Comparison of ENCODE assay signal across 32 mouse cellular contexts in the genomic region with DNA sequence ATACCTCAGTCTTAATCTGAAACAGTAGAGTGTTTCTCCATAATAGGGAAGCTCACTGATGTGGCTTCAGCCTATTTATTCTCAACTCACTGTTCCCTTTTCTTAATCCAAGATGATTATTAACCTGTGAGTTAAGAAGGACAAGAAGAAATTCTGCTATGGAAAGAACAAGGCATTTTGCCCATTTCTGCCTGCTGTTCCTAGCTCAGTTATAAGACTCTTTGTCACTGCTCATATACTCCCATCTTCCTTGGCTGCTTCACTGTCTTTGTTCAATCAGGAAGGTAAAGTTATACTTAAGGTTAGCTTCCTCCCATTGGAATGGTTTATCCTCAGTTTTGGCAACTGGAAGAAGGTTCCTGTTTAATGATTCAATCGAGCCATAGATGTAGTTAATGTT.
"Had no signal": no experiment of that assay in that cellular context is flagged by ENCODE, and none has a peak within 500 bp of the region (broad histone marks: within the 10 kb centered on the region; RNA-seq: fewer than 3 reads in every experiment).

No protein-coding gene starts in this region.

- ATAC-seq: liver, embryonic 12.5 days; liver, postnatal 0 days; lung, postnatal 0 days; midbrain, embryonic 13.5 days; midbrain, embryonic 15.5 days; midbrain, embryonic 16.5 days had no signal

- H3K27ac ChIP-seq: limb, embryonic 10.5 days; limb, embryonic 12.5 days; limb, embryonic 13.5 days; limb, embryonic 15.5 days; liver, embryonic 12.5 days; liver, embryonic 13.5 days; liver, embryonic 14.5 days; liver, embryonic 15.5 days; lung, embryonic 15.5 days; macrophage; midbrain, embryonic 10.5 days; midbrain, embryonic 12.5 days; midbrain, embryonic 13.5 days; midbrain, embryonic 15.5 days; neural tube, embryonic 12.5 days had no signal

- H3K4me2 ChIP-seq: limb, embryonic 12.5 days; limb, embryonic 13.5 days; limb, embryonic 15.5 days; liver, embryonic 11.5 days; liver, embryonic 12.5 days; liver, embryonic 13.5 days; liver, embryonic 15.5 days; lung, embryonic 14.5 days; lung, embryonic 15.5 days; midbrain, embryonic 11.5 days; midbrain, embryonic 12.5 days; midbrain, embryonic 13.5 days; midbrain, embryonic 15.5 days; neural tube, embryonic 12.5 days had no signal

- H3K27me3 ChIP-seq: limb, embryonic 12.5 days; limb, embryonic 13.5 days; limb, embryonic 15.5 days; liver, embryonic 12.5 days; liver, embryonic 13.5 days; liver, embryonic 15.5 days; lung, embryonic 15.5 days; megakaryocyte, embryonic 14.5 days; midbrain, embryonic 12.5 days; midbrain, embryonic 13.5 days; midbrain, embryonic 15.5 days; neural tube, embryonic 12.5 days had no signal

- H3K9ac ChIP-seq: limb, embryonic 12.5 days; limb, embryonic 13.5 days; limb, embryonic 15.5 days; liver, embryonic 12.5 days; liver, embryonic 13.5 days; liver, embryonic 14.5 days; liver, embryonic 15.5 days; liver, postnatal 0 days; lung, embryonic 14.5 days; lung, embryonic 15.5 days; midbrain, embryonic 12.5 days; midbrain, embryonic 13.5 days; midbrain, embryonic 15.5 days; neural tube, embryonic 12.5 days had no signal

- DNase-seq: left cerebral cortex, postnatal 4 days; liver; liver, embryonic 13.5 days; liver, postnatal 0 days; lung, adult 18-20 months; lung, adult 2 months; lung, embryonic 14.5 days; lung, postnatal 10 days; lung, postnatal 14 days; lung, postnatal 36 days; lung, postnatal 4 days; midbrain, embryonic 14.5 days had no signal

- H3K9me3 ChIP-seq: limb, embryonic 10.5 days; limb, embryonic 12.5 days; limb, embryonic 13.5 days; limb, embryonic 15.5 days; liver, embryonic 12.5 days; liver, embryonic 13.5 days; liver, embryonic 15.5 days; lung, embryonic 15.5 days; midbrain, embryonic 10.5 days; midbrain, embryonic 12.5 days; midbrain, embryonic 13.5 days; midbrain, embryonic 15.5 days; neural tube, embryonic 12.5 days had no signal

- H3K4me1 ChIP-seq: limb, embryonic 10.5 days; limb, embryonic 12.5 days; limb, embryonic 13.5 days; limb, embryonic 15.5 days; liver, embryonic 12.5 days; liver, embryonic 13.5 days; liver, embryonic 15.5 days; lung, embryonic 15.5 days; megakaryocyte, embryonic 14.5 days; midbrain, embryonic 10.5 days; midbrain, embryonic 12.5 days; midbrain, embryonic 13.5 days; midbrain, embryonic 15.5 days; neural tube, embryonic 12.5 days had no signal

- H3K36me3 ChIP-seq: limb, embryonic 10.5 days; limb, embryonic 12.5 days; limb, embryonic 13.5 days; limb, embryonic 15.5 days; liver, embryonic 12.5 days; liver, embryonic 13.5 days; liver, embryonic 15.5 days; lung, embryonic 15.5 days; midbrain, embryonic 10.5 days; midbrain, embryonic 12.5 days; midbrain, embryonic 13.5 days; midbrain, embryonic 15.5 days; neural tube, embryonic 12.5 days had no signal

- H3K4me3 ChIP-seq: limb, embryonic 10.5 days; limb, embryonic 12.5 days; limb, embryonic 13.5 days; limb, embryonic 15.5 days; liver, embryonic 12.5 days; liver, embryonic 13.5 days; liver, embryonic 15.5 days; lung, embryonic 15.5 days; megakaryocyte, embryonic 14.5 days; midbrain, embryonic 10.5 days; midbrain, embryonic 12.5 days; midbrain, embryonic 13.5 days; midbrain, embryonic 15.5 days; myocyte; neural tube, embryonic 12.5 days had no signal
